Mouse (Mus musculus) brain, embryonic 14.5 days (tissue): Measurements from ENCODE around the gene Alyref. TPM values are rescaled to one million over a fixed set of nuclear protein-coding genes. Genes with fewer than 3 reads are reported as not detected.
A peak's percentile ranks its signal among the peaks of the same experiment; 100 is the strongest.

Experiments used
- DNase-seq: peaks from one replicate; pipeline ENCODE4 v3.0.0-alpha.2; 2011; ENCODE audit warnings: low read depth
- CTCF ChIP-seq: fragments of 200-500 bp; IDR thresholded peaks from 2 replicates; pipeline ENCODE4 v1.5.1; 2012; ENCODE audit warnings: inconsistent platforms, mild to moderate bottlenecking, moderate library complexity, borderline replicate concordance; ENCODE audit not compliant: insufficient read depth, insufficient read length; ENCODE audit errors: extremely low read depth
- POLR2A ChIP-seq: fragments of 200-500 bp; IDR thresholded peaks from 2 replicates; pipeline ENCODE4 v1.6.1; 2012; ENCODE audit warnings: mild to moderate bottlenecking, inconsistent platforms, borderline replicate concordance; ENCODE audit not compliant: poor library complexity, insufficient read depth, insufficient read length, severe bottlenecking; ENCODE audit errors: extremely low read depth
- polyA plus RNA-seq: library from polyadenylated mRNA; depleted of rRNA; stranded (reverse); fragments of >200 nt; gene quantifications from 2 replicates; pipeline ENCODE4 v1.2.3, GENCODE M21; 2012

The Alyref gene
- polyA plus RNA-seq, 1 experiment, result 86.8 TPM

DNA sequence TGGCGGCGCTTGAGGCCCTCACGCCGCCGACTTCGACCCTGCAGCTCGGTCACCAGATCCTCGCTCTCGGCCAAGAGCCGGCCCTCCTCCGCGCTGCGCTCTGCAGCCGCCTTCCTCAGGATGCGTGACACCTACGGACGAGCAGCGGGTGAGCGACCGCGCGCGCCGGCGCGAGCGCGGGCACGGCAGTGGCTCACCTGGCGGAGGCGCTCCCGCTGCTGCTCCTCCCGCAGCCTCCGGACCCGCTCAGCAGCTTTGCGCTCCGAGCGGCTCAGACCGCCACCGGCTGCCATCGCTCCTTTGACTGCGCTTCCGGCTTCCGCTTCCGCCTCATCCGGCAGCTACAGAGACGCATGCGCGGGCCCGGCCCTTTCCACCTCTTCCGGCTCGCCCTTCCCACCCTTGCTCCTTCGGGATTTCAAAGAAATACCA is 26.5 kb upstream of the Alyref start:
- TF ChIP-seq CTCF, result no peak
- TF ChIP-seq POLR2A, result peak; percentile 68; the same call in 1 of the 2 replicates
- peak; percentile 95 for DNase-seq

GRCm38 (mm10) chr11:120623961-120624679 is 26.0 kb upstream of the Alyref start:
- TF ChIP-seq CTCF (peak; percentile 61), POLR2A (no peak)
- DNase-seq, result peak; percentile 65

DNA sequence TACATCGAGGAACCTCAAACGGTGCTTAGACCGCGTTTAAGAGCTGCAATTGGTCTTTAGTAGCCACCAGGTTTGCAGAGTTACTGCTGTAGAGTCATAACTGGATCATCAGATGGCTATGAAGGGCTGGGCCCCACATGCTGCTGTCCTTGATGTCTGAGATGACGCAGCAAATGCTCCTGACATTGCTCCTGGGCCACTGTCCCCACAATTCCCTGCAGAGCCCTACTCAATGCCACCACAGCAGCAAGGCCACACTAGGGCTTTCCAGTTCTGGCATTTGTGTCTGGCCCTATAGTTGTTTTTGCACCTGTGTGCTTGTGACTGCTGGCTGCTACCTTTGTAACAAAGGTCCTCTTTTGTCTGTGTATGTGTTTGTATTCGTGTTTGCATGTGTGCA is 24.6 kb upstream of the Alyref start:
- TF ChIP-seq POLR2A, result no peak
- no peak for DNase-seq

DNA sequence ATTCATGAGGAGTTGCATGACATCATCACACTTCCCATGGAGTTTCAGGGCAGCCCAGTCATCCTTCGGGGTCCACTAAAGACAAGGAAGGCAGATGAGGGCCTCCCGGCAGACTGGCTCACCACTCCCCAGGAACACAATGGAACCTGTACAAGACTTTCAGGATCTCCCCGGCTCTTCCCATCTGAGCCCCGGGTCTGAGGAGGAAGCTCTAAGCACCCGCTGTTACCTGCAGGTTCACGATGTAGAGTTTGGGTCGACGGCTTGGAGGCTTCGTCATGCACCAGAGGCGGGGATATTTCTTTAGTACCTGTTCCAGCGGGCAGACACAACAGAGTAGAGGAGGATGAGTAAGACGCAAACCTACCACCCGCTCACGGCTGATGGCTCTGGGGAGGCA is 22.0 kb upstream of the Alyref start:
- no peak for DNase-seq
- TF ChIP-seq CTCF (no peak), POLR2A (no peak)

- no peak for DNase-seq
- TF ChIP-seq CTCF (no peak), POLR2A (no peak)
Measured at GRCm38 (mm10) chr11:120618619-120619535, 20.7 kb upstream of the Alyref start.

GRCm38 (mm10) chr11:120617519-120618112 is 19.5 kb upstream of the Alyref start, which contains the start of gene Pcyt2:
Pcyt2 (minus strand) TSS chr11:120617936.
- DNase-seq, result peak; percentile 95
- TF ChIP-seq POLR2A, result peak; percentile 64; the same call in 1 of the 2 replicates
- TF ChIP-seq CTCF, result no peak

DNA sequence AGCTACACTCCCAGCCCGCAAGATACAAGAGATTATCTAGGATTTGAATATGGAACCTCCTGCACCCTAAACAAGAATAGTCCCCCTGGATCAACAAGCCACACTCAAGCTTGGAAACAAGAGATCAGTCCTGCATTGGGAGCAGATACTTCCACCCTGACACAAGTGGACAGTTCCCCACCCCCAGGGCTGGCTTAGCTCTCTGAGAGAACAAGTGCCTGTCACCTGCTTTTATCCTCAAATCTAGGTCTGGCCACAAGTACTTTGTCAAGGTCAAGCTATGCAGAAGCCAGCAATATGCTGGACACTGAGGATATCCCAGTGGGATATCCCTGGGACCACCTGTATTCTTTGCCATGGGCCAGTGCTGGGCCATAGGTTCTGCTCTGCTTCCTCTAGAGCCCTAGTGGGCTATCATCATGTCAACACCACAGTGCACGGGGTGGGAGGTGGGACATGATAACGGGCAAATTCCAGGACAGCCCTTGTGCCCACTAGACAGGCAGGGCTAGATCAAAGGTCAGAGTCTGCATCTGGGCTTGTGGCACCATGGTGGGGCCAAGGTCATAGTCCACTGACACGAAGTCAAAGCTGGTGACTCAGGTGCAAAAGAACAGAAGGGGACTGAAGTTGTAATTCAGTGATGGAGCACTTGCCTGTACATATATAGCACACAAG is 18.6 kb upstream of the Alyref start:
- no peak for DNase-seq
- no peak for TF ChIP-seq POLR2A
- TF ChIP-seq CTCF, result no peak

DNA sequence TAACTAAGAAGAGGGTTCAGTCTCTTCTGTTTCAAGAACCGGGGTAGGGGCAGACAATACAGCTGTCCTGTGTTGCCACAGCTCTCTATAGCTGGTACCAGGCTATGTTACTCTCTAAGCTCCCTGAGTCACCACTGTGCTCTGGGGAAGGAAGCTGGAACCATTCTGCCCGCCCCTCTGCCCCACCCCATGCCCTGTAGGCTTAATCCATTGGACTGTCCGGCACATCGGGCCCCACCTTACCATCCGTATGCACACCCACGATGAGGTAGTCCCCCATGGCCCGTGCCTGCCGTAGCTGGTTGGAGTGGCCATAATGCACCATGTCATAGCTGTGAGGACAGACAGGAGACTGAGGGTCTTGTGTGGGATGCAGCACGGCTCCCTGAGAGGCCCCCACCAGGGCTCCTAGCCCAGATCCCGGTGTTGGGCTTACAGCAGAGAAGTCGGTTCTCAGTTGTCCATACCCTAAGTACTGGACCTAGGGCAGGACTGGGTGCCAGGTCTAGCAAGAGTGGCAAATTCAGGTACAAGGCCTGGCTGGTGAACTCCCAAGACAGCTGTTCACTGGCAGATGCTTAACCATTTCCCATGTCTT is 17.5 kb upstream of the Alyref start:
- TF ChIP-seq POLR2A, result no peak
- no peak for TF ChIP-seq CTCF
- DNase-seq, result no peak

DNA sequence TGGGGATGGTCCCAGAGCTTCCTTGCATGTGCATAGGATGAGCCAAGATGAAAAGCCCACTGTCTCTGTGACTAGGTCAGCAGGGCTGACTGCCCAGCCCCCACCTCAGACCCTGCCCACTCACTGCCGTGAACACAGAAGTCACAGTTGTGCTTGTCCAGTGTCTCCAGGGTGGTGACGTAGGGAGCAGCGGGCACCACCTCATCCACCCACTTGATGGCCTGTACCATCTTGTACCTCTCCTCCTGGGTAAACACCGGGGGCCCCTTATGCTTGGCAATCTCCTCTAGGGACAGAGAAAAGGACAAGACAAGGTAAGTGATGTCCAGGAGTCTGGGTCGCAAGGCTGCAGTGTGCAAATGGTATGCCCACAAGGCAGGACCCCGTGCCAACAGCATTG is 17.0 kb upstream of the Alyref start:
- TF ChIP-seq CTCF (no peak), POLR2A (no peak)

DNA sequence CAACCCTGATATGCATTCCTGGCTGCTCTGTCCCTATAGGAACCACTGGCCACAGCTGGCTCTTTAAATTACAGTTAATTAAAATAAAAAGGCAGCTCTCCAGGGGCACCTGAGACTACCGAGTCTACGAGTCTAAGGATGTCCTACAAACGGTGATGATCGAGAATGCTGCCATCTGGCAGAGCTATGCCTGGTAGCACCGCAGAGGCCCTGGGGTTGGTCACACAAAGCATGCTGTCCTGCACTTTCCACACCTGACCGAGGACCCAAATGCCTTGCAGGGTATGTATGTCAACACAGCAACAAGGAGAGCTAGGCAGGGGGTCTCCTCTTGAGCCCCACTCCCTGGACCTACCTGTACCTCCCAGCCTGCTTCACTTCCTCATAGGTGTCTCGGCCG is 15.8 kb upstream of the Alyref start:
- TF ChIP-seq POLR2A (no peak), CTCF (no peak)
- no peak for DNase-seq

More for the DNA sequence above, 17.0 kb upstream of the Alyref start:
- no peak for DNase-seq
